Mouse (Mus musculus) intestine, embryonic 15.5 days (tissue): Measurements from ENCODE around the gene Cflar. TPM values are rescaled to one million over a fixed set of nuclear protein-coding genes. Genes with fewer than 3 reads are reported as not detected.
"Not testable (repeated sequence)": the region's sequence is repeated elsewhere in the genome, so short reads cannot be mapped to it uniquely, and the experiment has no call there.

Experiments used
- ATAC-seq: fragments of 200-750 bp; cut with Nextera tagmentation; 2 replicates; pipeline ENCODE4 v1.8.0; 2017; ENCODE audit warnings: moderate TSS enrichment, moderate library complexity
- H3K27ac ChIP-seq: fragments of 300-500 bp; sonication (generic); 2 replicates; pipeline ENCODE4 v1.5.1; 2015; ENCODE audit warnings: mild to moderate bottlenecking, inconsistent platforms
- H3K27me3 ChIP-seq: fragments of 300-500 bp; sonication (generic); replicated peaks from 2 replicates; pipeline ENCODE4 v1.6.1; 2015; ENCODE audit warnings: inconsistent platforms
- H3K36me3 ChIP-seq: fragments of 300-500 bp; sonication (generic); 2 replicates; pipeline ENCODE4 v1.6.1; 2015; ENCODE audit warnings: inconsistent platforms
- H3K4me1 ChIP-seq: fragments of 300-500 bp; sonication (generic); replicated peaks from 2 replicates; pipeline ENCODE4 v1.6.1; 2015; ENCODE audit warnings: inconsistent platforms
- H3K4me2 ChIP-seq: fragments of 300-500 bp; sonication (generic); replicated peaks from 2 replicates; pipeline ENCODE4 v1.6.1; 2015; ENCODE audit warnings: mild to moderate bottlenecking, inconsistent platforms
- H3K4me3 ChIP-seq: fragments of 300-500 bp; sonication (generic); replicated peaks from 2 replicates; pipeline ENCODE4 v1.5.1; 2015; ENCODE audit warnings: inconsistent platforms
- H3K9ac ChIP-seq: fragments of 300-500 bp; sonication (generic); 2 replicates; pipeline ENCODE4 v1.6.1; 2015; ENCODE audit warnings: inconsistent platforms
- H3K9me3 ChIP-seq: fragments of 300-500 bp; sonication (generic); 2 replicates; pipeline ENCODE4 v1.6.1; 2016; ENCODE audit warnings: inconsistent platforms
- WGBS: fragments of 180-500 bp; shearing (Covaris S2); methylation state at CpG from one replicate; pipeline ENCODE4 v1.1.7; 2015; 5-methylcytosine and 5-hydroxymethylcytosine counted together
- polyA plus RNA-seq: library from polyadenylated mRNA; unstranded; fragments of >200 nt; fragmentation: Nextera tagmentation; extraction: Ambion mirVana; gene quantifications from 2 replicates; pipeline ENCODE4 v1.2.1, GENCODE M21; 2015

Gene Cflar
- polyA plus RNA-seq, result 29.2 and 30.0 TPM in 2 replicates

GRCm38 (mm10) chr1:58711365-58712016, at the start of gene Cflar:
TSS of gene Cflar (plus strand) at chr1:58711508.
- under 1% methylated on average over 45 of the region's 45 CpGs for WGBS
- peak within 1 kb of the TSS; percentile 99 for H3K27ac ChIP-seq
- peak within 1 kb of the TSS; percentile 58 for H3K4me2 ChIP-seq
- H3K36me3 ChIP-seq, result no peaks in the 10 kb centered on the region
- peaks cover 9% of the 10 kb centered on the region; the same call in 1 of the 2 replicates for H3K4me1 ChIP-seq
- no peaks in the 10 kb centered on the region for H3K9me3 ChIP-seq
- no peaks in the 10 kb centered on the region for H3K27me3 ChIP-seq
- H3K9ac ChIP-seq, result peak within 1 kb of the TSS; percentile 75
- peak; percentile 76 for ATAC-seq
- H3K4me3 ChIP-seq, result peak within 1 kb of the TSS; percentile 52

- 89% methylated on average over 5 of the region's 5 CpGs for WGBS
- not testable (repeated sequence) for H3K4me3 ChIP-seq
Measured at GRCm38 (mm10) chr1:58662671-58663070, 48.6 kb upstream of the Cflar start.

GRCm38 (mm10) chr1:58663365-58663764, 47.9 kb upstream of the Cflar start:
- not testable (repeated sequence) for H3K36me3 ChIP-seq, H3K27me3 ChIP-seq, H3K4me1 ChIP-seq, H3K27ac ChIP-seq, H3K9me3 ChIP-seq, H3K4me3 ChIP-seq, ATAC-seq, H3K4me2 ChIP-seq, H3K9ac ChIP-seq
- whole genome bisulfite sequencing, result 78% methylated on average over 3 of the region's 3 CpGs

More at GRCm38 (mm10) chr1:58662671-58663070, 48.6 kb upstream of the Cflar start:
- H3K27ac ChIP-seq, H3K36me3 ChIP-seq, H3K4me2 ChIP-seq, ATAC-seq, H3K27me3 ChIP-seq, H3K9me3 ChIP-seq, H3K4me1 ChIP-seq, H3K9ac ChIP-seq: not testable (repeated sequence)

GRCm38 (mm10) chr1:58668191-58668590, 43.1 kb upstream of the Cflar start:
- no peak overlapping the region for H3K9ac ChIP-seq
- 70% methylated on average over 5 of the region's 5 CpGs for WGBS
- H3K36me3 ChIP-seq, result no peaks in the 10 kb centered on the region
- H3K9me3 ChIP-seq, result no peaks in the 10 kb centered on the region
- ATAC-seq, result no peak
- no peak overlapping the region for H3K27ac ChIP-seq
- no peaks in the 10 kb centered on the region for H3K4me1 ChIP-seq
- no peak overlapping the region for H3K4me3 ChIP-seq
- H3K4me2 ChIP-seq, result no peak overlapping the region
- no peaks in the 10 kb centered on the region for H3K27me3 ChIP-seq

- H3K27ac ChIP-seq, H3K27me3 ChIP-seq, H3K4me2 ChIP-seq, H3K9ac ChIP-seq, H3K4me1 ChIP-seq, H3K4me3 ChIP-seq, H3K9me3 ChIP-seq, H3K36me3 ChIP-seq, ATAC-seq: not testable (repeated sequence)
- WGBS, result 80% methylated on average over 3 of the region's 3 CpGs
Measured at GRCm38 (mm10) chr1:58669635-58670034, 41.7 kb upstream of the Cflar start.

- Histone ChIP-seq H3K27me3 (no peaks in the 10 kb centered on the region), H3K36me3 (no peaks in the 10 kb centered on the region), H3K9me3 (no peaks in the 10 kb centered on the region), H3K4me3 (no peak overlapping the region), H3K4me2 (no peak overlapping the region), H3K9ac (no peak overlapping the region), H3K4me1 (no peaks in the 10 kb centered on the region), H3K27ac (no peak overlapping the region)
- ATAC-seq, result no peak
- 83% methylated on average over 2 of the region's 2 CpGs for WGBS
Measured at GRCm38 (mm10) chr1:58672116-58672515, 39.2 kb upstream of the Cflar start.

GRCm38 (mm10) chr1:58675011-58675410, 36.3 kb upstream of the Cflar start:
- H3K4me3 ChIP-seq, result no peak overlapping the region
- H3K4me2 ChIP-seq, result no peak overlapping the region
- no peaks in the 10 kb centered on the region for H3K27me3 ChIP-seq
- H3K9me3 ChIP-seq, result no peaks in the 10 kb centered on the region
- 86% methylated on average over 3 of the region's 3 CpGs for WGBS
- H3K9ac ChIP-seq, result no peak overlapping the region
- no peak overlapping the region for H3K27ac ChIP-seq
- no peak for ATAC-seq
- no peaks in the 10 kb centered on the region for H3K4me1 ChIP-seq
- H3K36me3 ChIP-seq, result no peaks in the 10 kb centered on the region

- Histone ChIP-seq H3K36me3 (no peaks in the 10 kb centered on the region), H3K4me3 (no peak overlapping the region), H3K9me3 (no peaks in the 10 kb centered on the region), H3K27ac (no peak overlapping the region), H3K27me3 (no peaks in the 10 kb centered on the region), H3K4me1 (no peaks in the 10 kb centered on the region), H3K9ac (no peak overlapping the region), H3K4me2 (no peak overlapping the region)
- 89% methylated on average over 1 of the region's 1 CpGs for WGBS
- no peak for ATAC-seq
Measured at GRCm38 (mm10) chr1:58677575-58677974, 33.7 kb upstream of the Cflar start.

- H3K4me3 ChIP-seq, H3K27ac ChIP-seq, H3K9ac ChIP-seq, H3K4me1 ChIP-seq, H3K9me3 ChIP-seq, H3K27me3 ChIP-seq, ATAC-seq, H3K36me3 ChIP-seq, H3K4me2 ChIP-seq: not testable (repeated sequence)
- WGBS, result 64% methylated on average over 5 of the region's 5 CpGs
Measured at GRCm38 (mm10) chr1:58678412-58678811, 32.9 kb upstream of the Cflar start.

GRCm38 (mm10) chr1:58689426-58689825, 21.9 kb upstream of the Cflar start:
- ATAC-seq, result no peak
- H3K9me3 ChIP-seq, result no peaks in the 10 kb centered on the region

GRCm38 (mm10) chr1:58690006-58690744, 21.1 kb upstream of the Cflar start:
- peak overlapping the region; percentile 54 for H3K27ac ChIP-seq
- H3K27me3 ChIP-seq, result no peaks in the 10 kb centered on the region
- no peak overlapping the region for H3K4me2 ChIP-seq
- H3K9ac ChIP-seq, result no peak overlapping the region
- WGBS, result 59% methylated on average over 6 of the region's 6 CpGs
- H3K36me3 ChIP-seq, result no peaks in the 10 kb centered on the region
- H3K9me3 ChIP-seq, result no peaks in the 10 kb centered on the region
- ATAC-seq, result peak; percentile 72
- H3K4me3 ChIP-seq, result no peak overlapping the region
- H3K4me1 ChIP-seq, result no peaks in the 10 kb centered on the region

More at GRCm38 (mm10) chr1:58689426-58689825, 21.9 kb upstream of the Cflar start:
- Histone ChIP-seq H3K9ac (no peak overlapping the region), H3K4me2 (no peak overlapping the region), H3K4me1 (no peaks in the 10 kb centered on the region), H3K4me3 (no peak overlapping the region), H3K27me3 (no peaks in the 10 kb centered on the region), H3K36me3 (no peaks in the 10 kb centered on the region), H3K27ac (no peak overlapping the region)
- WGBS, result 79% methylated on average over 1 of the region's 1 CpGs

GRCm38 (mm10) chr1:58690834-58691488, 20.3 kb upstream of the Cflar start:
- H3K4me3 ChIP-seq, H3K4me2 ChIP-seq, H3K36me3 ChIP-seq, H3K27me3 ChIP-seq, H3K9me3 ChIP-seq, H3K9ac ChIP-seq, H3K4me1 ChIP-seq: not testable (repeated sequence)
- H3K27ac ChIP-seq, result peak overlapping the region; percentile 54
- WGBS, result 44% methylated on average over 2 of the region's 3 CpGs
- peak; percentile 88 for ATAC-seq
